Mouse (Mus musculus) heart, adult 2 months (tissue): ENCODE measurements at regions not wholly inside any gene's neighbourhood (a gene's known extent, or its start where the extent isn't known, plus 50 kb on each side); places are given as distances from the start of the nearest gene placed in this dataset.

Source experiments
- CTCF ChIP-seq: fragments of 200-600 bp; IDR thresholded peaks from 2 replicates; pipeline ENCODE4 v1.8.1; 2022; ENCODE audit warnings: antibody characterized with exemption, mild to moderate bottlenecking, moderate library complexity
- EP300 ChIP-seq: fragments of 200-500 bp; IDR thresholded peaks from 2 replicates; pipeline ENCODE4 v1.6.1; 2011; ENCODE audit warnings: low read depth, low read length, control low read depth; ENCODE audit not compliant: insufficient read depth
- POLR2A ChIP-seq: fragments of 200-500 bp; IDR thresholded peaks from 2 replicates; pipeline ENCODE4 v1.6.1; 2011; ENCODE audit warnings: mild to moderate bottlenecking, low read depth, low read length, control low read depth; ENCODE audit not compliant: insufficient read depth

GRCm38 (mm10) chr6:94779213-94779612, 79.3 kb upstream of the Lrig1 start:
- TF ChIP-seq POLR2A (no peak), CTCF (no peak), EP300 (no peak)
